Mouse (Mus musculus): ENCODE measurements at regions not wholly inside any gene's neighbourhood (a gene's known extent, or its start where the extent isn't known, plus 50 kb on each side); places are given as distances from the start of the nearest gene placed in this dataset.
A peak's percentile ranks its signal among the peaks of the same experiment; 100 is the strongest.

DNA sequence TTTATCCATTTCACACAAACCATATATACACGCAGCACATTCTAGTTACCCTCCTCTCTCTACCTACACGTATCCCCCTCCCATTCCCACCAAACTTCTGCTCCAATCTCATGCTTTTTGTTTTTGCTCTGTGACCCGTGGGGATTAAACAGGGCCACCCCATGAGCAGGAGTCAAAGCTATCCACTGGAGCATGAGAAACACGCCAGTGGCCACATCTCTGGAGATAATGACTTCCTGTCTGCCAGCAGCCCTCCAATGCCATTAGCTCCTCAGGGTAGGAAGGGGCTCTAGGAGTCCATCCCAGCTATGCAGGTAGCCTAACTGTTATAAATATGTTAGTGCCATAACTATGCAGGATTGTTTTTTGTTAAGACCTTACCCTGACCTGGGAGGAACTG lies 141.9 kb upstream of the Grb10 start:
- TF ChIP-seq POLR2A (IDR thresholded peaks at IDR 0.05; ENCODE audit: borderline replicate concordance, extremely low read depth, insufficient read depth, insufficient read length, poor library complexity, severe bottlenecking), result no peak
- TF ChIP-seq CTCF (IDR thresholded peaks at IDR 0.05; ENCODE audit: borderline replicate concordance, extremely low read depth, insufficient read depth, insufficient read length), result no peak

DNA sequence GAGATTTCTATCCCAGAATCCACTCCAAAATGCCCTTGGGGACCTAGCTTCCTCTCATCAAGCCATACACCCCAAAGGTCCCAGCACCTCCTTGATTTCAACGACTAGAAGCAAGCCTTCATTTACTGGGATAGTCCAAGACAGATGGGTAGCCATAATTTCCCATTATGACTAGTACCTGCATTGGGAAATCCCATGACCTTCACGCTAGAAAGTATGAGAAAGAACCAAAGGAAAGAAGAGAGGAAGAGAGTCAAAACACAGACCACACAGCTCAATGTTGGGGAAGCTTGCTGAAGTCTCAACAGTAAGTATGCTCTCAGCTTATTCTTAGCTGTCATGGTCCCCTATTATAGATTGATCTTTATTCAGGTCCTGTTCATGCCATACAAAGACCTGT lies 133.9 kb upstream of the Grb10 start:
- no peak for DNase-seq (ENCODE audit: low read depth)
- no peak for TF ChIP-seq POLR2A (IDR thresholded peaks at IDR 0.05; ENCODE audit: borderline replicate concordance, extremely low read depth, insufficient read depth, insufficient read length, poor library complexity, severe bottlenecking)
- no peak for TF ChIP-seq CTCF (IDR thresholded peaks at IDR 0.05; ENCODE audit: borderline replicate concordance, extremely low read depth, insufficient read depth, insufficient read length)

More for the DNA sequence above, 141.9 kb upstream of the Grb10 start:
- peak; percentile 15 for DNase-seq (ENCODE audit: low read depth)

DNA sequence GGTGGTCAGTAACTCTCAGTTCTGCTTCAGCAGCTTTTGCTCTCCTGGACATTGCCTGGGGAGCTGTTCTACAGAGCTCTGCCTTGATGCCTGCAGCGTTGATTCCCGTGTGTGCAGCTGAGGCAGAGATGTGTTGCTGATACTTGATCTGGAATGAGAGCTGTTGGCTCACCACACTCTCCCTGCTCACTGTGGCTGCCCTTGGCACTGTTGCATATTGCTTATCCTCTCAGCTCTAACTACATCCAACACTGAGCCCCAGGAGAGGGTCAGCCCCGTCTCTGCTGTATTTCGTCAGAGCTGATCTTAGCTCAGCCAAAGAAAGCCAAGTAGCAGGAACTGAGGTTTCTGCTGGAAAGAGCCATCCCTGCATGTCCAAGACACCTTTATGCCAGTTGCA lies 132.8 kb upstream of the Grb10 start:
- DNase-seq (ENCODE audit: low read depth), result peak; percentile 3
- no peak for TF ChIP-seq POLR2A (IDR thresholded peaks at IDR 0.05; ENCODE audit: borderline replicate concordance, extremely low read depth, insufficient read depth, insufficient read length, poor library complexity, severe bottlenecking)
- TF ChIP-seq CTCF (IDR thresholded peaks at IDR 0.05; ENCODE audit: borderline replicate concordance, extremely low read depth, insufficient read depth, insufficient read length), result no peak

DNA sequence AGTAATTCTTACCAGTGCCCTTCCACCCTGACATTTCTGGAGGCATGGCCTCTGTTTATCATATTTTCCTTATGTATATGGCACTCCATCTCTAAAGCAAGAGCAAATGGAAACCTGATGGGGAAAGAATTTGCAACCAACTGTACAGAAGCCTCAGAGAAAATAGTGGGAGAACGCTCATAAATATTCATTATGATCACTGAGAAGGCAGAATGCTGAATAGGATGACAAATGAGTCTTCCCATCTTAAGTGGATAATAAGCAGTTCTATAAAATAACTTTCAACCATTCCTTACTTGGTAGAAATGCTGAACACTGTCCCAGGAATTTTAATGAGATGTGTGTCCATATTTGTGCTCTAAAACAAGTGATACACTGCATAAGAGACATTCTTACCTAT lies 129.9 kb upstream of the Grb10 start:
- peak; percentile 51 for DNase-seq (ENCODE audit: low read depth)
- TF ChIP-seq CTCF (IDR thresholded peaks at IDR 0.05; ENCODE audit: borderline replicate concordance, extremely low read depth, insufficient read depth, insufficient read length), result no peak
- no peak for TF ChIP-seq POLR2A (IDR thresholded peaks at IDR 0.05; ENCODE audit: borderline replicate concordance, extremely low read depth, insufficient read depth, insufficient read length, poor library complexity, severe bottlenecking)

All from brain, embryonic 14.5 days (tissue).